Mouse (Mus musculus) ES-Bruce4 (cell line): Measurements from ENCODE around the gene Zfp697. TPM values are rescaled to one million over a fixed set of nuclear protein-coding genes. Genes with fewer than 3 reads are reported as not detected.

Source experiments
- H3K27ac ChIP-seq: 2 replicates; pipeline ENCODE4 v1.5.1; 2012; ENCODE audit warnings: low read length, inconsistent platforms; ENCODE audit not compliant: insufficient read depth
- H3K27me3 ChIP-seq: 2 replicates; pipeline ENCODE4 v1.6.1; 2012; ENCODE audit warnings: mild to moderate bottlenecking, low read length, inconsistent platforms; ENCODE audit not compliant: control insufficient read depth, poor library complexity, insufficient read depth, severe bottlenecking
- H3K36me3 ChIP-seq: 2 replicates; pipeline ENCODE4 v1.6.1; 2012; ENCODE audit warnings: inconsistent platforms, mild to moderate bottlenecking, low read length, moderate library complexity; ENCODE audit not compliant: control insufficient read depth, poor library complexity, insufficient read depth, severe bottlenecking
- H3K4me1 ChIP-seq: one replicate; pipeline ENCODE4 v1.8.1; 2011; ENCODE audit warnings: low read length; ENCODE audit not compliant: control insufficient read depth, insufficient read depth
- H3K4me3 ChIP-seq: 2 replicates; pipeline ENCODE4 v1.5.1; 2011; ENCODE audit warnings: low read depth, mild to moderate bottlenecking, low read length
- H3K9ac ChIP-seq: 2 replicates; pipeline ENCODE4 v1.6.1; 2012; ENCODE audit warnings: low read depth, mild to moderate bottlenecking, inconsistent platforms; ENCODE audit not compliant: poor library complexity, severe bottlenecking
- H3K9me3 ChIP-seq: replicated peaks from 2 replicates; pipeline ENCODE4 v1.6.1; 2012; ENCODE audit warnings: mild to moderate bottlenecking, low read length, inconsistent platforms; ENCODE audit not compliant: control insufficient read depth, poor library complexity, insufficient read depth, severe bottlenecking
- CTCF ChIP-seq: IDR thresholded peaks from one replicate; pipeline ENCODE4 v1.8.1; 2011; ENCODE audit warnings: low read depth, low read length
- EP300 ChIP-seq: IDR thresholded peaks from 2 replicates; pipeline ENCODE4 v1.6.1; 2011; ENCODE audit warnings: low read depth, low read length; ENCODE audit not compliant: insufficient read depth
- POLR2A ChIP-seq: IDR thresholded peaks from one replicate; pipeline ENCODE4 v1.8.1; 2011; ENCODE audit warnings: low read length; ENCODE audit not compliant: insufficient read depth
- polyA plus RNA-seq: library from polyadenylated mRNA; stranded (reverse); fragments of >200 nt; gene quantifications from 2 replicates; pipeline ENCODE4 v1.2.4, GENCODE M21; 2011; ENCODE audit warnings: low read depth; ENCODE audit not compliant: missing spikeins, insufficient read depth, insufficient read length

Gene Zfp697
- polyA plus RNA-seq, 1 experiment = 8.2 TPM

GRCm38 (mm10) chr3:98413733-98414132, 31.5 kb downstream of the Zfp697 start:
- TF ChIP-seq CTCF = no peak
- H3K9me3 ChIP-seq = no peaks in the 10 kb centered on the region
- H3K9ac ChIP-seq = no peak overlapping the region
- no peak overlapping the region for H3K4me3 ChIP-seq
- no peaks in the 10 kb centered on the region for H3K36me3 ChIP-seq
- no peaks in the 10 kb centered on the region for H3K27me3 ChIP-seq
- no peaks in the 10 kb centered on the region for H3K4me1 ChIP-seq
- H3K27ac ChIP-seq = no peak overlapping the region

- H3K9ac ChIP-seq = no peak overlapping the region
- H3K27ac ChIP-seq = no peak overlapping the region
- no peak overlapping the region for H3K4me3 ChIP-seq
- no peaks in the 10 kb centered on the region for H3K9me3 ChIP-seq
- no peaks in the 10 kb centered on the region for H3K36me3 ChIP-seq
- no peaks in the 10 kb centered on the region for H3K4me1 ChIP-seq
- TF ChIP-seq CTCF (no peak), POLR2A (no peak), EP300 (no peak)
- no peaks in the 10 kb centered on the region for H3K27me3 ChIP-seq
Observed at GRCm38 (mm10) chr3:98414296-98414695, 32.0 kb downstream of the Zfp697 start.

GRCm38 (mm10) chr3:98416426-98417250, 34.4 kb downstream of the Zfp697 start:
- no peaks in the 10 kb centered on the region for H3K9me3 ChIP-seq
- no peak overlapping the region for H3K9ac ChIP-seq
- TF ChIP-seq CTCF (no peak), POLR2A (no peak), EP300 (no peak)
- H3K27ac ChIP-seq = no peak overlapping the region
- no peaks in the 10 kb centered on the region for H3K27me3 ChIP-seq
- H3K36me3 ChIP-seq = no peaks in the 10 kb centered on the region
- no peak overlapping the region for H3K4me3 ChIP-seq
- no peaks in the 10 kb centered on the region for H3K4me1 ChIP-seq

GRCm38 (mm10) chr3:98417328-98417727, 35.1 kb downstream of the Zfp697 start:
- Histone ChIP-seq H3K27me3 (no peaks in the 10 kb centered on the region), H3K36me3 (no peaks in the 10 kb centered on the region), H3K9me3 (no peaks in the 10 kb centered on the region), H3K4me3 (no peak overlapping the region), H3K9ac (no peak overlapping the region), H3K27ac (no peak overlapping the region), H3K4me1 (no peaks in the 10 kb centered on the region)
- TF ChIP-seq EP300 = no peak
- no peak for TF ChIP-seq CTCF
- TF ChIP-seq POLR2A = no peak

GRCm38 (mm10) chr3:98418991-98419785, 36.9 kb downstream of the Zfp697 start:
- no peaks in the 10 kb centered on the region for H3K27me3 ChIP-seq
- no peaks in the 10 kb centered on the region for H3K36me3 ChIP-seq
- no peaks in the 10 kb centered on the region for H3K9me3 ChIP-seq
- H3K27ac ChIP-seq = no peak overlapping the region
- H3K4me3 ChIP-seq = no peak overlapping the region
- H3K9ac ChIP-seq = no peak overlapping the region
- H3K4me1 ChIP-seq = no peaks in the 10 kb centered on the region
- no peak for TF ChIP-seq CTCF
- no peak for TF ChIP-seq EP300
- TF ChIP-seq POLR2A = no peak

- H3K36me3 ChIP-seq = no peaks in the 10 kb centered on the region
- no peaks in the 10 kb centered on the region for H3K9me3 ChIP-seq
- no peak overlapping the region for H3K9ac ChIP-seq
- H3K27me3 ChIP-seq = no peaks in the 10 kb centered on the region
- H3K4me1 ChIP-seq = no peaks in the 10 kb centered on the region
- no peak overlapping the region for H3K27ac ChIP-seq
- no peak overlapping the region for H3K4me3 ChIP-seq
- no peak for TF ChIP-seq EP300
- TF ChIP-seq POLR2A = no peak
- no peak for TF ChIP-seq CTCF
Observed at GRCm38 (mm10) chr3:98419786-98420070, 37.5 kb downstream of the Zfp697 start.
